Mouse (Mus musculus) CH12F3 (cell line): ENCODE measurements around the gene Fundc1.
"Not testable (repeated sequence)": the region's sequence is repeated elsewhere in the genome, so short reads cannot be mapped to it uniquely, and the experiment has no call there.

Experiments
- in situ Hi-C: fragments of 300-500 bp; cut with MboI; formaldehyde crosslinking; loops from 2 replicates; pipeline ENCODE4 v1.14.3; 2020; ENCODE audit warnings: low sequenced_read_pairs

Fundc1 gene

GRCm38 (mm10) chrX:17571621-17572459 lies at the start of gene Fundc1:
Fundc1 (minus strand) TSS chrX:17572325.
- in situ Hi-C loops, result no loop called here

- in situ Hi-C loops, result no loop called here
Observed at GRCm38 (mm10) chrX:17611253-17611652, 39.1 kb upstream of the Fundc1 start.

GRCm38 (mm10) chrX:17608763-17609162 lies 36.6 kb upstream of the Fundc1 start:
- in situ Hi-C loops, result no loop called here

DNA sequence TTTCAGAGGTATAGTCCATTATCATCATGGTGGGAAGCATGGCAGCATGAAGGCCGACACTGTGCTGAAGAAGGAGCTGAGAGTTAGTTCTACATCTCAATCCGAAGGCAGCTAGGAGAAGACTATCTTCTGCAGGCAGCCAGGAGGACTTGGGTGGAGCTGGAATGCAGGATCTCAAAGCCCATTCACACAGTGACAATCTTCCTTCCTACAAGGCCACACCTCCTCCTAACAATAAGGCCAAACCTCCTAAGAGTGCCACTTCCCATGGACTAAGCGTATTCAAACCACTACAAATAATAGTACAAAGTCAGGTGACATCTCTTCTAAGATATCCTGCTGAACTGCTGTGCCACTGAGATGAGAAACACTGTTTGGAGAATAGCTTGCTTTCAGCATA lies 35.5 kb upstream of the Fundc1 start:
- in situ Hi-C loops, result no loop called here

DNA sequence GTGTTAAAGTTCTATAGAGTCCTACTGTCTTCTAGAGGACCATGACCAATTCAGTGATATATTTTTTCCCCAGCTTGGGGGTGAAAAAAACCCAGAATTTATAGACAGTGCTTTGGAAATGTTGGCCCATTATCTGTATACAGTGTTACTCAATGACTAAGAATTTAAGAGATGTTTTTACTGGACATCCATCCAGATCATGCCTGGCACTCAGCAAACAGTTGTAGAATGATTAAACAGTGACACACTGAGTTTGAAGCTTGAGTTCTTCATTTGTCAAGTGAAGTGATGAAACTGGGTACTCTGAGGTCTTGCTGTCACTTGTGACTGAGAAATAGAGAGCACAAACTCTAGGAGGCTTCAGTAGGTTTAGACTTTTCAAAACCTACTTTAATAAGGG lies 21.2 kb upstream of the Fundc1 start:
- in situ Hi-C loops, result no loop called here

DNA sequence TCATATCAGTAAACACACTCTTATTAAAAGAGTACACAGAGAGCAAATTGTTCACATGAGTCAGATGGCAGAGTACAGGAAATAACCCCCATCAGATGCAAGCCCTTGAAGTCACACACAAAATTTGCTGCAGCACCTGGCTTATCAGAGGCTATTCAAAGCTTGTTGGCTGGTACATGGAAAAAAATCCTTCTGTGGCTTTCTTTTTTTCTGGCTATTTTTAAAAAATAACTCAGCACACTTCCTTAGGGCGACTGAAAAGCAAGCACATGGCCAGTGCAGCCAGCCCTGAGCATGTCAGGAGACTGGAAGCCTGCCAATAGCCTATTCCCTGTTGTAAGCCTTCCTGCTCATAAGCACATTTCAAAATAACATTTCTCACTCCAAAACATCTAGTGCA lies 18.6 kb upstream of the Fundc1 start:
- in situ Hi-C loops, result no loop called here

DNA sequence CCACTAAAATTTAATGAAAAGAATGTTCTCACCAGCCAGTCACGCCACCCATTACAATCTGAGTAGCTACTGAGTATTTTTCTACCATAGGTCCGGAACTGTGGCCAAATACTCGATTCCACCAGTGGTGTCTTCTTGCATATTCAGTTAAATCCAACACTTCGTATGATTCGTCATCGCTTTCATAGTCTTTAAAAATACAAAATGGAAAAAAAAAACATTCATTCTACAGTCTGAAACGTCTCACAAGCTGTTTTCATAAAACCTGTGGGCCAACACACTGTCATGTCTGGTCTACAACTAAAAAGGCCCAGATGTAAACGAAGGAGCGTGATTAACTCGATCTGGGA lies 879 bp downstream of the Fundc1 start:
- in situ Hi-C loops, result no loop called here

DNA sequence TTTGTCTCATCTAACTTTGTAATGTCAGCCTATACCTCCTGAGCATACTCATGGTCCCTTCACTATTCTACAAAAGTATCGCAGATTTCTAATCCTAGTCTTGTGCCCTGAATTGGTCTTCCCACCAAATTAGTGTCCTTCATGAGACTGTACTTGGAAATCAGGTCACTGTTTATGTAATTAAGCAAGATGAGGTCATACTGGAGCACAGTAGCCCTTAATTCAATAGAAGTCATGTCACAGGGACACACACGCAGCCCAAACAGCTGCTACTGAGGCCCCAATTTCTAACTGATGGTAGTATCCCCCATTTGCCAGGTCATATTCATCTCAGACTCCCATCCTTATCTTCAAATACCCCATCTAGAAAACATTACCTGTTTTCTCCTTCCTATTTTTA lies 3.5 kb downstream of the Fundc1 start:
- in situ Hi-C loops, result no loop called here

- in situ Hi-C loops, result no loop called here
Observed at GRCm38 (mm10) chrX:17565743-17566142, 6.4 kb downstream of the Fundc1 start.

- in situ Hi-C loops, result no loop called here
Observed at GRCm38 (mm10) chrX:17564732-17565131, 7.4 kb downstream of the Fundc1 start.

DNA sequence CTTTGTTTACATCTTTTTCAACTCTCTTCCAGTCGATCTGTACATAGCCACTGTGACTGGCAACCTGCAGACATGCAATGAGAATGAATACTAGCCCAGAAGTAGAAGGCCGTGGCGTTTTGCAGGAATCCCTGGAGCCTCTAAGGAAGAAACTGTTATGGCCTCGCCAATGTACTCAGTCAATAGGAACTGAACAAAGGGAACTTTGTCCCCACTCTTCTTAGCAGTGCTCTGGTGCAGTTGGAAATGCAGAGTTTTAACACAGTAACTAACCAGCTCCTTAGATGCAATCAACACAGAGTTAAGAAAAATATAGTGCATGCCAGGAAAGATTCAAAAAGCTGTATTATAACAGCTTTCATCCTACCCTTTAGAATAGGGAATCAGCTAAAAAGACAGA lies 13.4 kb downstream of the Fundc1 start:
- in situ Hi-C loops, result no loop called here

DNA sequence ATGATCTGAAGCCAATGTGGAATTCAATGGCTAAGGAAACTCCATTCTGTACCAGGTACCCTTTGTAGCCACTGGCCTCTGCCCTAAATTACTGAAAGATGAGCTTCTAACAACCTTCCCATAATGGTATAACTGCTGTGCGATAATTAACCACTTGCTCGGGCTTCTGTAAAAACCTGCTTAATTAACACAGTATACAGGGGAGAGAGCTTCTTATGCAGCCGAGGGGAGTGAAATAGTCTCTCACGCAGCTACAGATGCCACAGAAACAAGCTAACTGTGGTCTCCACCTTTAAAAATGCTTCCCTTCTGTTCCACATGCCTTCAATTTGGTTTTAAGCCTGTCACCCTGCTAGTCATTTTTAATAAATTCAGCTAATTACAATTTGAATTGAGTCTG lies 17.6 kb downstream of the Fundc1 start:
- in situ Hi-C loops, result no loop called here

DNA sequence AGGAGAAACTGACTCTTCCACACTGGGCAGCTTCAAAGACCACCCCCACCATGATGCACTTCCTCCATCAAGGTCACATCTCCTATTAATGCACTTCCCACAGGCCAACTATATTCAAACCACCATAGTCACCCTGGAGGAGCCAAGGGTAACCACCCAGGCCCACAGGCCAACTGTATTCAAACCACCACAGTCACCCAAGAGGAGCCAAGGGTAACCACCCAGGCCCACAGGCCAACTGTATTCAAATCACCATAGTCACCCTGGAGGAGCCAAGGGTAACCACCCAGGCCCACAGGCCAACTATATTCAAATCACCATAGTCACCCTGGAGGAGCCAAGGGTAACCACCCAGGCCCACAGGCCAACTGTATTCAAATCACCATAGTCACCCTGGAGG lies 20.5 kb downstream of the Fundc1 start:
- in situ Hi-C loops, result not testable (repeated sequence)

GRCm38 (mm10) chrX:17547143-17547806 lies 24.9 kb downstream of the Fundc1 start:
- in situ Hi-C loops, result no loop called here

DNA sequence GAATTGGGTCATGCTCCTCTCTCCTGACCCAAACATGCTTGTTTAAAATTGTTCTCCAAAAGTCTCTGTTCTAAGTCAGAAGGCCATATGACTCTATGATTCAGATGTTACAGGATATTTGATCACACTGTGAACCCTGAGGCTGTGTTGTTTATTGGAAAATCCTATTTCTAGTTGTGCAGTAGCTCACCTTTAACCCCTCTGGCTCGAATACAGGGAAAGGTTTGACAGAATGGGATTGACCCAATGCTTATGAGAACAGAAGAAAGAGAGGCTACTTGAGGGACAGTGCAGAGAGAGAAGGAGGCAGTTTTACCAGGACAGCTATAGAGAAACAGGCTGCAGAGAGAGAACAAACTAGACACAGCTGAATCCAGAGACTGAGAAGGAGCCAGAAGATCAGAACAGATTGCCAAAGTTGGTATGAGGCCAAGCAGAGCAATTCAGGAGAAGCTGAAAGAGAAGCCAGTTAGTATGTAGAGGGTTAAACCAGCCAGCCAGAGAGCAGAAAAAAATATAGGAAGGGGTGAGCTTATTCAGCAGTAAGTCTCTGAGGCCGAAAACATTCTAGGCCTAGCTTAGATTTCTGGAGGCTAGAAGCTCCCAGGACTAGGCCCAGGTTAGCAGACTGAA lies 27.1 kb downstream of the Fundc1 start:
- in situ Hi-C loops, result no loop called here

- in situ Hi-C loops, result no loop called here
Observed at GRCm38 (mm10) chrX:17537701-17538100, 34.4 kb downstream of the Fundc1 start.

- in situ Hi-C loops, result no loop called here
Observed at GRCm38 (mm10) chrX:17527008-17527407, 45.1 kb downstream of the Fundc1 start.

DNA sequence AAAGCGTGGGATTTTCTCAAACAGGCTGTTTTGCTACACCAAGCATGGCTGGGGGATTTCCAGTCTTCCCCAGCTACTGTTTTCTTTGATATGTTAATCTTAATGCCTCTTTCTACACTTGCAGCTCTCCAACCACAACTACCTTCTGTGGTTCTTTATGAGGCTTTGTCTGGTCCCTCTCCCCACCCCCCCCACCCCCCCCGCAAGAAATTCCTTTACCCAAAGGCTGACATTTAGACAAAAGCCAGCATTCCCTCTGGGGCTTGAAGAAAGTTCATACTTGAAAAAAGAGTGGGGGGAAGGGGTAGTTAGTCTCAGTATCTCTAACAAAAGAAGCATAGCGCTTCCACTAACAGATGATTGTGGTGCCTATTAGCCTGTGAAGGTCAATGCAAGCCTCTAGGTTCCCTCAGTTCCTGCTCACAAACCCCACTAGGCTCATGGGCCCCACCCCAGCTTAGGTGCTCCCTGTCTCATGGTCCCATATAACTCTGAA lies 50.9 kb downstream of the Fundc1 start:
- in situ Hi-C loops, result no loop called here

- in situ Hi-C loops, result no loop called here
Observed at GRCm38 (mm10) chrX:17520086-17520485, 52.0 kb downstream of the Fundc1 start.

GRCm38 (mm10) chrX:17514012-17514411 lies 58.1 kb downstream of the Fundc1 start:
- in situ Hi-C loops, result no loop called here

GRCm38 (mm10) chrX:17512021-17512602 lies 60.0 kb downstream of the Fundc1 start:
- in situ Hi-C loops, result no loop called here
